Mouse (Mus musculus): ENCODE measurements around the gene Nebl. TPM values are rescaled to one million over a fixed set of nuclear protein-coding genes. Genes with fewer than 3 reads are reported as not detected.
A peak's percentile ranks its signal among the peaks of the same experiment; 100 is the strongest.

Gene Nebl
- total RNA-seq, 2 experiments from 2014 or later = 99.3 to 101 TPM

DNA sequence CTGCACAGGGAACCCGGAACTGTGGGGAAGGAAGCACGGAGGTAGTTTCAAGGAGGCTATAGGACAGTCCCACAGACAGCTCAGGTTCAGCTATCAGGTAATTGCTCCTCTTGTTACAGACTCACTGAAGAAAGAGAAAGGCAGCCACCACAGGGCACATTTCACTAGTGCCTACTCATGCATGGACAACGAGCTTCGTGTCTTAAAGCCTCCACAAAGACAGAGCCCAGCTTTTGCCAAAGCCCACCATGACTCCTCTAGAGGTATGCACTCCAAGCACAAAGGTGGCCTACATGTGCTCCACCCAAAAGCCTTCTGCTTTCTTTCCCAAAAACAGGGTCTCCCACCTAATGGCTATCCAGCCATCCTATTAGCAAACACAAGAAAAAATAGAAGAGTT is 90.4 kb downstream of the Nebl start:
- DNase-seq (ENCODE audit: low spot score in 2 of 2) = no peak

DNA sequence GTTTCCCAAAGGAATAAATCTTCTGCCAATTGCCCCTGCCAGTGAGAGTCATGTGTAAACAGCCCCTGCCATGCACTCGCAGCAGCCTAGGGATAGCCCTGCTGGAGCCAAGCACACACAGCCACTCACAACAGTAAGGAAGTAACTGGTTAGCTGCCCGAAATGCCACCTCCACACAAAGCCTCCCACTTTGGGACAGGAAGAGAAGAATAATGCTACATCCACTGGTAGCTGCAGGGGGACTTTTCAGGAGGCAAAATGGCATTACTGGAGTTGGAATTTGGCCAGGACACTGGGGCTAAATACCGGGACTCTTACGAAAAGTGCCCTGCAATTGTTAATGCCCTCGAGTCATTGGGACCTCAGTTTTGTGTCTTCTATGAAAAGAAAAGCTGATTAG is 92.6 kb downstream of the Nebl start:
- peak; percentile 9 to 33 for DNase-seq (ENCODE audit: low spot score in 2 of 2)

DNA sequence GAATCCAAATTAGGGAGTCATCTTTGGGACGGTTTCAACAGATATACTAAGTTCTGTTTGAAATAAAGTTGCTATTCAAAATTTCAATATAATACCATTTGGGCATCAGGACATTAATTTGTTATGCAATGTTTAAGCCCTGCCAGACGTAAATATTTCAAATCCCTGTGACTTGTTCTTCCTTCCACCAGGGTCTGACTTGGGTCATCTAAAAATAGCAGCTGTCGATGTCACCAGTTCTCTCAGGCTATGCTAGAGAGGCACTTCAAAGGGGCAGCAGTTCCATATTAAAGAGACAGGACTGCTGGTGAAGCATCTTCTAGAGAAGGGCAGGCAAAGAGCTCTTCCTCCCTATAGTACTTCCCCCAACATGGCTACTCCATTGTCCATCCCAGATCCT is 107.3 kb downstream of the Nebl start:
- no peak for DNase-seq (ENCODE audit: low spot score in 2 of 2)

DNA sequence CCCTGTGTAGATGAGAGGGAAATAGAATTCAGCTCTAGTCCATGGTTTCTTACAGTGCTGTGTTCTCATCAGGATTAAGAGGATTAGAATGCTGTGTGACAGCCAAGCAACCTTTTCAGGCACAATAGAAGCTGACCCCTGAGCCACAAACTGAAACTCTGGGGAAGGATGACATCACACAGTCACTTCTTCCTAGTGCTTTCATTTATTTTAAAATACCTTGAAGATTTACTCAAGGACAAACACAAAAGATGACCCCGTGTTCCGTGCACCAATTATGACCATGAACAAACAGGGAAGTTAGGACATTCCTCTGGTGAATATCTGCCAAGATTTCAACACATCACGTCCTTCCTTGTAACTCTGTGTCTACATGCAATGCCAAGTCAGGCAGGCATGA is 121.0 kb downstream of the Nebl start:
- DNase-seq (ENCODE audit: low spot score in 2 of 2) = no peak

DNA sequence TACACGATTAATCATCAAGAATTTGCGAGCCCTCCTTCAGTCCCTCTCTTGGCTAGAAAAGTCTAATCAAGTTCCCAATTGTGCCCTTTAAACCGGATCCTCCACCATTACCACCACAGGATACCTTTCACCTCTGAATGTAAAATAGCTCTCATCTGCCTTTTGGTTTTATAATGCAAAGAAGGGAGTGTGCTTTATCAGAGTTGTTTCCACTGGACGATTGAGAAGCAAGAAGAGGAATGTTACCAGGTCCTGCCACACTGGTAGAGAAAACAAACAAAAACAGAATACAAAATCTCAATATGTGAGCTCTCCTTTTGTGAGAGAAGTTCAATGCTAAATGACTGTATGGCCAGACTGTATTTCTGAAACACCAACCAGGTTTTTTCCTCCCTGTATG is 127.7 kb downstream of the Nebl start:
- no peak for DNase-seq (ENCODE audit: low spot score in 2 of 2)

DNA sequence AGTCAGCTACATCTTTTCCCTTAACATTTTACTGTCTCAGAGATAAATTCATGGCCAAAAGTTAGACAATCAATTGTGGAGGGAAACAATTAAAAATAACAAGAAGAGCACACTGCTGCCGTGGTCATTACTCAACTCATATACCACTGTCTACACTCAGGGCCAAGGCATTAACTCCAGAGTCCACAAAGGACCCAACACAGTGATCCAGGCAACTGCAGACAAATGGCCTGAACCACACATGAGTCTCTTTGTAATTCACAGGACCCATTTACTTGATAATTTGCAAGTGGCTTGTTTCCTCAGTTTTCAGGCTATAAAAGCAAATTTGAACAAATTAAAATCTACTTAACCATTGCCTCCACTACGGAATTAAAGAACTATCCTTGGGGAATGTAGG is 130.6 kb downstream of the Nebl start:
- no peak for DNase-seq (ENCODE audit: low spot score in 2 of 2)

DNA sequence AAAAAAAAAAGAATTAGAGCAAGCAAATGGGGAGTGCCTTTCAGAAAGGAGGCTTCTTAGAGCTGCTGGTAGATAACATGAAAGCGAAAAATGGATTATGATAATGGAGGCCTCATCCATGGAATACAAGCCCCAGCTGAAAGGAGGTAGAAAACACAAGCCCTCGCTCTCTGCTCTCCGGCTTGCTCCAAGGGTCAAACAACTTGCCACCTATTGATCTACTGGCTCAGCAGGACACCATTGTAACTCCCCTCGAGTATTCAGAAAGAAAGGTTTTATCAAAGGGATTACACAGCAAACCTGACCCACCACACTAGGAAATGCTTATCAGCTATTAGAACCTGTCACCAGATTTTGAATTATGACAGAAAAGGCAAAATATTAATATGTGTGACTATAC is 131.4 kb downstream of the Nebl start:
- no peak for DNase-seq (ENCODE audit: low spot score in 2 of 2)

DNA sequence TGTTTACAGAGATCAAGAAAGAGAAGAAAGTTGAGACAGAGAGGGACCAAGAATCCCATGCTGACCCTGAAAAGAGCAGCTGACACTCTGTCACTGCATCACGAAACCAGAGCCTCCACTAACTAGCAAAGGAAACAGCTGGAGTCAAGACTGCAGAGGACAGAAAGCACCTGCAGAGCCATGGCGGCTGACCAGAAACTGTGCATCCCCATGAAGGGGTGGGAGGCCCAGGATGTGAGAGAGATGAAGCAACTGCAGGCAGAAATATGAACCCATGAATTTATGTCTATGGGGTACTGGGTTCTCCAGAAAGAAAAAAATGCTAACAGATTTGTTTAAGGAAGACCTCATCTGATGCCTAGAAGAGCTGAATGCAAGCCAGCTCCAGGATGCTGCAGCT is 133.3 kb downstream of the Nebl start:
- no peak for DNase-seq (ENCODE audit: low spot score in 2 of 2)

DNA sequence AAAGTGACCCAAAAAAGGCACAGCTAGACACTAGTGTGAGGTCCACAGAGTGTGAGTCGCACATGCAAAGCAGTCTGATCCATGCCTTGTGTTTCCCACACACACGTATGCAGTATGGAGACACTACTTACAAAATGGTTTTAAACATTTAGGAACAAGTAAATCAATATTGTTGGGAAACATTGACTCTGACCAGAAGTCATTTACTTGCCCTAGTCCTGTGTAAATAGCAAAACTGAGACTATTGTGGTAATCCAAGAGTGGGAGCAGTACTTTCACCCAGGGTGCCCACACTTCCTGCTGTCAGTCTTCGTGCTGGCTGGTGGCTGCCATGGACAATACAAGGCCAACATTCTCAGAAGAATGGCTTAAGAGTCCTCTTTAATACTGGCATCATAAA is 141.6 kb downstream of the Nebl start:
- DNase-seq (ENCODE audit: low spot score in 2 of 2) = no peak

DNA sequence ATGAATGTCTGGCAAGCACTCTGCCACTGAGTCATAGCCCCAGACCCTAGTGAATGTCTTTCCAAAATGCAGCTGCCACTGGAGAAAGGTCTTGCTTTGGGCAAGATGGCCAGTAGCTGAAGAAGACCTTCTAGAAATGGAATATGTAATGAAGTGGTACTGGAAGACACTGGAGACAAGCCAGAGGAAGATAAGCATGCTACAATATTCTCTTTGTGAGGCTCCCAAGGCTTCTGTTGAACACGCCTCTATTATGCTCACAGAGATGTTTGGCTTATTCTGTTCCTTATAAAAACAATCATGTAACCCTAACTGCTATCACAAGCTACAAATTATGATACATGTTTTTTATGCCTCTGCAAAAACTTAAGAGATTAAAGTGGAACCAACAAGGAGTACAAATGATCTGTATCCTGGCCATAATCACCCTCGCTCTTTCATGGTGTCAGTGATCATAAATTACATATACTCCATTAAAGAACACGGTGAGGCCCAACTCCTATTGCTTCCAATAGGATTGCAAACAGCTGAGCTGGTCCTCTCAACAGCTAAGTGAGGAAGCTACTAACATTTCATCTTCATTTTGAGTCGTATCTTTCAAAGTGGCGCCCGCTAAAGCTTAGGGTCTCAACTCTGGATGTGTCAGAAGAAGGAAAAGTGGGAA is 145.8 kb downstream of the Nebl start:
- DNase-seq (ENCODE audit: low spot score in 2 of 2) = no peak

DNA sequence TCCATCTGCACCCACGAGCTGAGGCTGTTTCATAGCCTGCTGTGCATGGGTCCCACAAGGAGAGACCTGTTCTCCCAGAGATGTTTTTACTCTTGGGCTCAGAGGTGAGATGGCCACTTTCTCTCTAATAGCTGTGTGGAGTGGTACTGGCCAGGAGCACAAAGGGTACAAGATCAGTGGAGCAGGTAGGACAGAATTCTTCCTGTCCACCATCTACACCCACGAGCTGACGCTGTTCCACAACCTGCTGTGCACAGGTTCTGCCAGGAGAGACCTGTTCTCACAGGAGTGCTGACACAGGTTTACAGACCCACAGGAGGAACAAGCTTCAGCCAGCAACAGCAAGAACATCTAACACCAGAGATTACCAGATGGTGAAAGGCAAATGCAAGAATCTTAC is 155.6 kb downstream of the Nebl start:
- no peak for DNase-seq (ENCODE audit: low spot score in 2 of 2)

DNA sequence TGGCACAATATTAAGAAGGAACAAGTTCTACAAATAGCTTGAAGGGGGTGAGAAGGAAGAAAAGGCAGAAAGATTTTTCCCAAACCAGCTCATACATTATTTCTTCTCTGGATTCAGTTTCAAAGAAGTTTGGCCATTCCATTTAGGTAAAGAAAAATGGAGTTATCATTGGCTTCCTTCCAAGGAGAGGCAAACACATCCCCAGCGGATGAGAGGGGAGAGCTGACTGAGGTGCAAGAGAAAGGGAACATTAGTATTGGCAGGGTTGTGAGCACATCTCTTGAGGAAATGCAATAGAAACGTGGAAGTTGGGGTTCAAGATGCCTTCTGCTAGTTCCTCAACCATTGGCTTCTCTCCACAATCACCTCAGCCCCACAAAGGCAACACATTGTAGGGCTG is 159.5 kb downstream of the Nebl start:
- DNase-seq (ENCODE audit: low spot score in 2 of 2) = no peak

DNA sequence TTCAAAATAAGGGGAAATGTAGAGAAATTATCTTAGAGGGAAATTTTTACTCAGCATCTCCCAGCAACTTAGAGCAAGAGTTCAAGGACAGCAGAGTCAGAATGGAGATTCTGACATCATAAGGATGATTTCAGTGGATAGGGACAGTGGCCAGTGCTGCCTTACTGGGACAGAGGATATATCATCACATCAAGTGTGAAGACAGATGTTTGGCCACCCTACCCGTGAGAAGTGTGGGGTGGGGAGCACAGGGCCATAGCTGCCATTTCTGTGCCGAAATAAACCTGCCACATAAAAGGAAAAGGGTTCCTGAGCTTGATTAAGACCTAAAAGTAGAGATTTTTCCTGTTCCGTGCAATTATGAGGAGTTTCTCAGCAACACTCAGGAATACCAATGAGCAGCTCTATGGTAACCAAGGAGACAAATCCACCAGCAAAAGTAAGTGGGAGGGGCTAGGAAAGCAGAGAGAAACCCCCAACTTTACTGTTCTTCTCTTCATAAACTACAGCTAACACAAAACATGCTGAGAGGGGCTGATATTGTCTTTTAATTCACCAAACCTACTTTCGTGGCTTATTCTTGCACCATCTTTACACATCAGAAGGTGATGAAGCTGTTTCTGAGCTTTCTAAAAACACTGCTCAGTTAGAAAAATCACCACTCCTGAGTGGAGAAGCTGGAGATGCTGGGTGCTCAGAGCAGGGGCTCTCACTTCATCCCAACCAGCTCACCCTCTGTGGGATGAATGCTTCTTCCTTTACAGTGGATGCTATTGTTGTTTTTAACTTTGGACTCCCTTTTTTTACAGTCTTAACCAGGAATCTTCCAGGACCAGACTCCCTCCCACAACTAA is 172.1 kb downstream of the Nebl start:
- no peak for DNase-seq (ENCODE audit: low spot score in 2 of 2)

DNA sequence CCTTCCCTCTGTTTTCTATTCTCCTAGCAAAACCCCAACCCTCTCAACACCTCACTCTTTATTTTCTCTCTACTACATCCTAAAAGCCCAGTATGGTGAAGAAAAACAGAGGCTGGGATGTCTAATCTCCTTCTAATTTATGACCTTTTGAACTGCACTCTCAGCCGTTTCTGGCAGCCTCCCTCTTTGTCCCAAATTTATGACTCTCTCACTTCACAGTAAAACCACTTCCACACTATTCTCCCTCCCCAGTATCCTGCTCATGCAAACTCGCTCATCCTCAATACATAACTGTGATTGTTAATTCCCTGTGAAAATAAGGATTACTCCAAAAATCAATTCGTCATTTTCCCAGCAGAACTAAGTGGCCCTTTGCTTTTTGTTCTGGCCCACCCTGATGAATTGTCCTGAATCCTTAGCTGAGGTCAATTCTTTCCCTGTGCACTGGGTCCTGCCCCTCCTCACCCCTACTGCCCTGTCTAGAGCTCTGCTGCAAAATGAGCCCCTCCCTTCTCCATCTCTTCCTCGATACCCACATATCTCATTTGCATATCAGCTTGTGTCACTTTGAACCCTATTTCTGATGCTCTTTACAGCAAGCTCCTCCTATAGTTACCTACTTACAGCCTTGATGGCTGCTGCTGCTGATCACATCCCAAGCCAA is 181.2 kb downstream of the Nebl start:
- no peak for DNase-seq (ENCODE audit: low spot score in 2 of 2)

DNA sequence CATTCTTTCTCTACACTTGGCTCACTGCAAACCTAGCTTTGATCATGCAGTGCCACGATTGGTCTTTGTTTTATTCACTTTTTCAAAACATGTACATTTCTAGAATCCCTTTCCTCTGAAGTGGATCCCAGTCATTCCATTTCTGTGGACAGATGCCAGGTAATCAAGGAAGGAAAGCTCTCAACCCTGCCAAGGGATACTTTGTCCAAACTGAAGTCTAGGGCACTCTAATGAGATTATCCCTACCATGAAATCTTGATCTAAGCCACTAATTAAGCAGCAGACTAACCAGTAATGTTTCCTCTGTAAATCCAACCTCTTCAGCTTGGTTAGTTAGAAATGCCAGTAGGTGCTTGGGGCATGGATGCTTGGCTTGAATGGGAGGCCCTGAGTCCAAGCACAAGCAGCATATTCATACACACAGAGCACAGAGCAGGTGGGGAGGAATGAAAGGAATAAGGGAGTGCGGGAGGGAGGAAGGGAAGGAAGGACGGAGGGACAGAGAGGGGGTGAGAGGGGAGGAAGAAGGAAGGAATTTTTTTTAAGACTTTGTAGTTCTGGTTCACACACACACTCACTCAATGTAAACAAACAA is 184.8 kb downstream of the Nebl start:
- no peak for DNase-seq (ENCODE audit: low spot score in 2 of 2)

DNA sequence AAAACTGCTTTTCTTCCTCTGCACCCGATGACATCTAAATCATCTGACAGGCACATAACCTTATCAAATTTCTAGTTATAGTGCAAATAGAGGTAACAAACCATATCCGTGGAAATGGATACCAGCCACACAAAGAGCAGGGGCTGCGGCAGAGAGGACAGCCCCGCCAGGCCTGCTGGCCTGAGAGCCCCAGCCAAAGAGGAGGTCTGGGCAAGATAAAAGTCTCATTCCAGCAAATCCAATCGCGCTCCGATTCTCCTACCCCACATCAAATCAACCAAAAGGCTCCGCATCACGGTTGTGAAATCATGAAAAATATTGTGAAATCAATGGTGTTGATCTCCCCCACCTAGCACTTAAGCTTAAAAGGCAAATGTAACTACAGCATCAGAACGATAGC is 191.5 kb downstream of the Nebl start:
- DNase-seq (ENCODE audit: low spot score in 2 of 2) = no peak

DNA sequence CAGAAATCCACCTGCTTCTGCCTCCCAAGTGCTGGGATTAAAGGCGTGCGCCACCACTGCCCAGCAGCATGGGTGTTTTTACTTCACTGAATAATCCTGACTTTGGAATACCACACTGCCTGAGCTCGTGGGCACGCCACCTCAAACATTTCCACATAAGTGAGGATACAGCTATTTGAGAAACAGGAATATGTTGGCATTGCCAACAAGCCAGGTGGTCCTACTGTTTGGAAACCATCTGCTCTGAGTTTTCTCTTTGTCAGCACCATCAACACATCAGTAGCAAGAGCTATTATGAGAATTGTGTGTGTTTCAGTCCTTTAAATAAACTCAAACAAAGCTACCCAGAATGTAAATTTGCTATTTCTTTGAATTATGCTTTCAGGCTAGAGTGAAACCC is 192.8 kb downstream of the Nebl start:
- DNase-seq (ENCODE audit: low spot score in 2 of 2) = no peak

DNA sequence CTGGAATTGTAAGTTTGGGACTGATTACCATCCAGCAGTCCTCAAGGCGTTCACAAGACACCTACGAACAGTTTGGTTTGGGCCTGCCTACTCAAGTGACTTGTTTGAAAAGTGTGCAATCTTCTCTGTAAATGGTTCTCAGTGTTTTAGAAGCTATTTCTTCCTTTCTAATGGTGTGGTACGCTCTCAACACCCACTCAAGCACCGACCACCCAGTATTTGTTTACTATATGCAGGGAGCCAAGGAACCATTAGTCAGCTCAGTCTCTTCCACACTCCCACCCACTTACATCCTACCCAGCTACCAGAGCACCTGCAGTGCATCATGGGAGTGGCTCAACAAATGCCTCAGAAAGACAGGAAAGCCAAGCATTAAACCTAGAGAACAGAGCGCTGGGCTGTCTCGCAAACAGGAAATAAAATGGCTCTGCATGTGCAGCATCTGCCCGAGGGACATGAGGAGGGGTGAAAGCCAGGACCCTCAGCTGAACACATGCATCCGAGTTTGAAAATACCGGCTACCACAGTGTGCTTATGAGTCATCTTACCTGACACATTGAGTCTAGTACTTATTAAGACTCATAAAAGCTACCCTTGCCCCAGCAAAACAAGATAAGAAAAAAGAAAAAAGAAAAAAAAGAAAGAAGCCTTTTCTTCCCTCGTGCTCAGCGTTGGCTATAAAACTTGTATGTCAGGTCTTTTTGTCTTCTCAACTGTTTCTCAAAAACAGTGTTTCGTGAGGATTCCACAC is 199.7 kb downstream of the Nebl start:
- no peak for DNase-seq (ENCODE audit: low spot score in 2 of 2)

DNA sequence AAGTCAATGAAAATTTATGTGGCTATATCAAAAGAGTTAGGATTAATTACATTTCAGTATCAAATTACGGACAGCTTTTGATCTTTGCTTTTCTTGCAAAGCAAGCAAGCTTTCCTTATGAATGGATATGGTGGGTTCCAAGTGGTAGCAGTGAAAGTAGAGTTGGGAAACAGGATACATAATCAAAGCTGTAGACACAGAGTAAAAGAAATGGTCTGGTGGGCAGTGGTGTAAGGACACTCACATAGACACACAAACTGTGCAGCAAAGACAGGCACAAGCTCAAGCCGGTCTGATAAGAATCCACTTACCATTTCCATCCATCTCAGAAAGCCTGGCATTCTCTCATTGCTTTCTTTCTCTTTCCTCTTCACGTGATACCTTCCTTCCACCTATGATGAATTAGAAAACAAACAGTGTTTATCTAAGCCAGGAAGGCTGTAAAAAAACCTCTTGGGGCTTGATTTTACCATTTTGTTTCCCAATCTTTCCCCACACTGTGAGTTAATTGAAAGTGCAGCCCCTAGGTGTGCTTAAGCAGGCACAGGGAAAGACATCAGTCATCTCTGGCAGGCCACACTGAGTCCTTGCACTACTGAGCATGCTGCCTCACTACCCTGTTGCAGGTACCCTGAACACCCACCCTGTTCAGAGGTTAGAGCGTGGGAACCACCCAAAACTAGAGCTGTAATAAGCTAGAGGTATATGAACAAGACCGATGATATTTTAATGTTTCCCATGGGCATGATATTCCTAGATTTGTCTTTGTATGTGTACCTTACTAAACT is 205.3 kb downstream of the Nebl start:
- DNase-seq (ENCODE audit: low spot score in 2 of 2) = no peak

DNA sequence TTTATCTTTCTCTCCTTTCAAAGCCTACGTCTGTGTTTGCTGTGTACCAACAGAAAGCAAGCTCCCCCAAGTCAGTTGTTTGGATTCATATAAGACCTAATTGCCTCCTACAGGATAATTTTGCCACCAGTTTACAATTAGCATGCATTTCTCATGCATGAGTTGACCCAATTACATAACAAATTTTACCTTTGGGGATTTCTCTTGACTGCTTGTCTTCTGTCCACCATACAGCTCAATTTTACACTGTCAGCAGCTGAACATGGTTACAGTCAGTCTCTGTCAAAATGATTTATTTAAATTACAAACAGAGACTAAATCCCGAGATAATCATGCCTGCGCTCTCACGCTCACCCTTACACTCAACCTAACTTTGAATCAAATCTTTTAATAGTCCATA is 206.1 kb downstream of the Nebl start:
- DNase-seq (ENCODE audit: low spot score in 2 of 2) = no peak
